Mouse (Mus musculus) embryonic facial prominence, embryonic 10.5 days (tissue): ENCODE data around the gene Nvl. TPM values are rescaled to one million over a fixed set of nuclear protein-coding genes. Genes with fewer than 3 reads are reported as not detected.

Experiments used
- DNase-seq: peaks from one replicate; pipeline ENCODE4 v3.0.0-alpha.2; 2017; ENCODE audit warnings: low spot score
- H3K27ac ChIP-seq: fragments of 300-500 bp; sonication (generic); replicated peaks from 2 replicates; pipeline ENCODE4 v1.5.1; 2016; ENCODE audit warnings: mild to moderate bottlenecking
- H3K27me3 ChIP-seq: fragments of 300-500 bp; sonication (generic); replicated peaks from 2 replicates; pipeline ENCODE4 v1.6.1; 2016; ENCODE audit warnings: low read depth, mild to moderate bottlenecking; ENCODE audit not compliant: poor library complexity, severe bottlenecking
- H3K36me3 ChIP-seq: fragments of 300-500 bp; sonication (generic); replicated peaks from 2 replicates; pipeline ENCODE4 v1.6.1; 2016; ENCODE audit warnings: mild to moderate bottlenecking, moderate library complexity
- H3K4me1 ChIP-seq: fragments of 300-500 bp; sonication (generic); 2 replicates; pipeline ENCODE4 v1.6.1; 2016
- H3K4me3 ChIP-seq: fragments of 300-500 bp; sonication (generic); 2 replicates; pipeline ENCODE4 v1.5.1; 2016; ENCODE audit warnings: mild to moderate bottlenecking, moderate library complexity
- H3K9me3 ChIP-seq: fragments of 300-500 bp; sonication (generic); 2 replicates; pipeline ENCODE4 v1.6.1; 2016; ENCODE audit warnings: mild to moderate bottlenecking
- WGBS: fragments of 180-500 bp; shearing (Covaris S2); methylation state at CpG from one replicate; pipeline ENCODE4 v1.1.7; 2016; 5-methylcytosine and 5-hydroxymethylcytosine counted together
- polyA plus RNA-seq: library from polyadenylated mRNA; unstranded; fragments of >200 nt; fragmentation: Nextera tagmentation; extraction: Ambion mirVana; gene quantifications from 2 replicates; pipeline ENCODE4 v1.2.1, GENCODE M21; 2016

The Nvl gene
- 45.2 and 49.5 TPM in 2 replicates for polyA plus RNA-seq

DNA sequence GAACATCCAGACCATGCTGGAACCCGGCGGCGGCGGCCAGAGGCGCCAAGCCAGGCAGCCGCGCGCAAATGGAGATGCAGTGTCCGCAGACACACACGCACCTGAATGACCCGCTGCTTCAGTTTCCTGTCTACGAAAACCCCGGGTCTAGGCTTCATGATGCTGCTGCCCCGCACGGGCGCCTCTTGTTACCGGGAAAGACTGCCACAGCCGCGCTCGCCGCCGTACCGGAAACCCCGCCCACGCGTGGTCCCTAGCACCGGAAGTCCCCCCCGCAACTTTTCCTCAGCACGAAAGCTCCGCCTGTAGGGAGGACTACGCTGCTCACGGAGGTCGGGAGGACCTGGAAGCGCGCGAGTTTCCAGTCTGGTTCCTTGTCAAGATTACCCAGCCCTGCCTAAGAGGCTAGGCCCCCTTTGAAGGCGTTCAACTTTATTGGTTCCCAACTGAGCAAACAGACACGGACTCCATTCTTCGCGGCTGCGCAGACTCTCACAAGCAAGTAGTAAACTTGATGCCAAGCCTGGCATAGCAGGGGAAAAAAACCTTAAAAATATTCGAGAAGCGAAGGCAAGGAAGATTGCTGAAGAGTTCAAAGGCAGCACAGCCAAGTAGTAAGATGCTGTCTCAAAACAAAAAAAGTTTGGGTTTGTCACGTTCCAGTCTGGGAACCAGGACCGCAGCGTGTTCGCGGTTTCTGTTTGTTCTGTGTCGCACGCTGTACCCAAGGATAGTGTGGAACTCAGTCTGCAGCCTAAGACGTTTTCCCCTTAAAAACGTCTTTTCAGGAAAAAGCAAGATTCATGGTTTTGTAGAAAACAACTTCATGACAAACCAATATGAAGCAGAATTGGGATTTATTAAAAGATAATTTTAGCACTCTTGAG lies at the start of gene Nvl, which contains the start of gene Cnih4:
Gene Nvl, minus strand, starts transcription at position 255 of the 887 bp plus-strand sequence.
Gene Cnih4, plus strand, starts transcription at position 744 of the 887 bp plus-strand sequence.
- no peaks in the 10 kb centered on the region for H3K9me3 ChIP-seq
- H3K27me3 ChIP-seq, result no peaks in the 10 kb centered on the region
- peak within 1 kb of the TSS; percentile 79 for H3K4me3 ChIP-seq
- peak; percentile 96 for DNase-seq
- WGBS, result under 1% methylated on average over 52 of the region's 52 CpGs
- H3K27ac ChIP-seq, result peak within 1 kb of the TSS; percentile 88
- H3K36me3 ChIP-seq, result peaks cover 30% of the 10 kb centered on the region
- peaks cover 24% of the 10 kb centered on the region for H3K4me1 ChIP-seq

DNA sequence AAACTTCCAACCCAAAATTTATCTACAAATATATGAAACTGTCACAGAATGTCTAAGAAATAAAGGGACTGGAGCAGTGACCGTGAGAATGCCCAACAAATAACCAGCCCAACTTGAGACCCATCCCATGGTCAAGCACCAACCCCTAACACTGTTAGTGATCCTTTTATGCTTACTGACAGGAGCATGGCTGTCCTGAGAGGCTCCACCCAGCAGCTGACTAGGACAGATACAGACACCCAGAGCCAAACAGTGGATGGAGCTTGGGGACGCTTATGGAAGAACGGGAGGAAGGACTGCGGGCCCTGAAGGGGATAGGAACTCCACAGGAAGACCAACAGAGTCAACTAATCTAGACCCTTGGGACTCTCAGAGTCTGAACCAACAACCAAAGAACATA lies 44.9 kb upstream of the Nvl start:
- H3K4me1 ChIP-seq, result no peaks in the 10 kb centered on the region
- no peaks in the 10 kb centered on the region for H3K9me3 ChIP-seq
- 89% methylated on average over 4 of the region's 4 CpGs for WGBS
- H3K4me3 ChIP-seq, result no peak overlapping the region
- H3K27me3 ChIP-seq, result no peaks in the 10 kb centered on the region
- H3K27ac ChIP-seq, result no peak overlapping the region
- H3K36me3 ChIP-seq, result peaks cover 99% of the 10 kb centered on the region
- no peak for DNase-seq

- no peak overlapping the region for H3K4me3 ChIP-seq
- 83% methylated on average over 8 of the region's 8 CpGs for WGBS
- 0 out of 2 replicates have a peak, but pooled peaks cover 3% of the 10 kb centered on the region for H3K4me1 ChIP-seq
- DNase-seq, result no peak
- H3K27me3 ChIP-seq, result no peaks in the 10 kb centered on the region
- H3K9me3 ChIP-seq, result no peaks in the 10 kb centered on the region
- no peak overlapping the region for H3K27ac ChIP-seq
- H3K36me3 ChIP-seq, result peaks cover 85% of the 10 kb centered on the region
Measured at GRCm38 (mm10) chr1:181170210-181170609, 26.2 kb upstream of the Nvl start.

DNA sequence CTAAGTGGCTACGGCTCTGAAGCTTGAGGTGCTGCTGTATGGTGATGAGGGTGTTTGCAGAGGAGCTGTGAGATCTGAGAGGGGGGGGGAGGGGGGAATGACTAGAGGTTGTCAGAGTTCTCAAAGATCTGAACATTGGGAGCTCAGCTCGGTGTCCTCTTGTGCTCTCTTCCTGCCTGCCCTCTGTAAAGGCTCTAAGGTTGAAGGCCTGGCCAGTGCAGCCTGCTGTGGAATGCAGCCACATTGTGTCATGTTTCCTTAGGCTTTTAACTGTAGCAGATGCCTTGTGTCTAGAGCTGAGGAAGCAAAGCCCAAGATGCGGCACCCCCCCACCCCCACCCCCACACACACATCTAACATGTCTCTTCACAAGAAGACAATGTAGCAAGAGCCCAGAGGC lies 24.4 kb upstream of the Nvl start:
- peaks cover 92% of the 10 kb centered on the region for H3K36me3 ChIP-seq
- no peaks in the 10 kb centered on the region for H3K9me3 ChIP-seq
- H3K27me3 ChIP-seq, result no peaks in the 10 kb centered on the region
- no peak overlapping the region for H3K4me3 ChIP-seq
- WGBS, result 84% methylated on average over 3 of the region's 3 CpGs
- H3K4me1 ChIP-seq, result 0 out of 2 replicates have a peak, but pooled peaks cover 3% of the 10 kb centered on the region
- H3K27ac ChIP-seq, result no peak overlapping the region
- no peak for DNase-seq

- 84% methylated on average over 2 of the region's 2 CpGs for WGBS
- Histone ChIP-seq H3K4me1 (0 out of 2 replicates have a peak, but pooled peaks cover 3% of the 10 kb centered on the region), H3K27me3 (no peaks in the 10 kb centered on the region), H3K36me3 (peaks cover 95% of the 10 kb centered on the region), H3K4me3 (no peak overlapping the region), H3K27ac (no peak overlapping the region), H3K9me3 (no peaks in the 10 kb centered on the region)
- no peak for DNase-seq
Measured at GRCm38 (mm10) chr1:181167816-181168215, 23.8 kb upstream of the Nvl start.

DNA sequence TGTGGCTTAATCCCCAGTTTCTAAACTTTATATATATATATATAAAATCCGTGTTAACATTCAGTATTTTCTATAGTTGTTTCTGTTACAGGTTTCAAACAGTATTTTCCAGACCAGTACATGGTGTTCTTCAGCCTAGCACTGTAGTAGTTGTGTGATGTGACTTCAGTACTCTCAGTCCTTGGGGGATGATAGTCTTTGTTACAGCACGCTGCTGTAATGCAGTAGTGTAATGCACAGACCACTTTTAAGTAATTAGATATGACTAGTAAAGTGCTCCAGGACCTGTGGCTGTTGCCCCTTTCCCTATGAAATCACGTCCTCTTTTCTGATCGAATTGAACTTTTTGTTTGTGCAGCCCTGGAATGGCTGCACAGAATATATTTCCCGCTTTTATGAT lies 7.5 kb upstream of the Nvl start:
- Histone ChIP-seq H3K27ac (peak overlapping the region; percentile 95), H3K36me3 (peaks cover 32% of the 10 kb centered on the region), H3K4me1 (peaks cover 12% of the 10 kb centered on the region), H3K4me3 (peak overlapping the region; percentile 98), H3K9me3 (no peaks in the 10 kb centered on the region), H3K27me3 (no peaks in the 10 kb centered on the region)
- no peak for DNase-seq
- 37% methylated on average over 5 of the region's 5 CpGs for WGBS

DNA sequence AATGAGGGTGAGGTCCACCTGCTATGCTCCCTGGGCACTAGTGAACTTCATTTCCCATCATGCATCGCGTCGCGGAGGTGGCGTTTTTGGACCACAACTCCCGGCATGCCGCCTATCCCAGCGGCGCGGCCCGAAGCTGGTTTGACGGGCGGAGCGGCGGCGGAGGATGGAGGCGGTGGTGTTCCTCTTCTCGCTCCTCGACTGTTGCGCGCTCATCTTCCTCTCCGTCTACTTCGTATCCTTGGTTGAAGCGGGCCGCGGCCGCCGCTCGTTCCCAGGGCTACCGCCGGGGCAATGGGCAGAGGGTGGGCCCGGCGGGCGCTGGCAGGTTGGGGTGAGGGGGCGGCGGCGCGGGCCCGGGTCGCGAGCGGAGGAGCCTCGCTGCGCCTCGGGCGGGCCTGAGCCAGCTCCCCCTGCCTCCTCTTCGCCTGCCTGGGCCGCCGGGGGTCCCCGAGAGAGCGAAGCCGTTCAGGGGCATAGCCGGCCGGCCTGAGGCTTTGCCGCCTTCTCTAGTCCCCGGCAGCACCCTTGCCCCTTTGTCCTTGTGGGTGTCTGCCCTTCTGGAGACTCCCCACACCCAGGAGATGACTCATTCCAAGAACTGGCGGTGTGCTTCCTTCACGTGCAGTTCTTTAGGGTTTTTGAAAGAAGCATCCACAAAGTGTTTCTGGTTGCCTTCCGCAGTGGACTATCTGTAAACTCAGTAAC lies 7.0 kb upstream of the Nvl start:
- H3K9me3 ChIP-seq, result no peaks in the 10 kb centered on the region
- peak; percentile 91 for DNase-seq
- under 1% methylated on average over 59 of the region's 59 CpGs for WGBS
- H3K27me3 ChIP-seq, result no peaks in the 10 kb centered on the region
- peaks cover 28% of the 10 kb centered on the region for H3K36me3 ChIP-seq
- peak overlapping the region; percentile 95 for H3K27ac ChIP-seq
- H3K4me1 ChIP-seq, result peaks cover 15% of the 10 kb centered on the region
- peak overlapping the region; percentile 98 for H3K4me3 ChIP-seq

GRCm38 (mm10) chr1:181150431-181150826 lies 6.4 kb upstream of the Nvl start:
- Histone ChIP-seq H3K36me3 (peaks cover 22% of the 10 kb centered on the region), H3K27me3 (no peaks in the 10 kb centered on the region), H3K4me1 (peaks cover 21% of the 10 kb centered on the region), H3K9me3 (no peaks in the 10 kb centered on the region), H3K27ac (0 out of 2 replicates have a peak overlapping the region, but pooled peaks have one; percentile 95), H3K4me3 (peak overlapping the region; percentile 98)
- DNase-seq, result no peak
- 74% methylated on average over 3 of the region's 3 CpGs for WGBS

DNA sequence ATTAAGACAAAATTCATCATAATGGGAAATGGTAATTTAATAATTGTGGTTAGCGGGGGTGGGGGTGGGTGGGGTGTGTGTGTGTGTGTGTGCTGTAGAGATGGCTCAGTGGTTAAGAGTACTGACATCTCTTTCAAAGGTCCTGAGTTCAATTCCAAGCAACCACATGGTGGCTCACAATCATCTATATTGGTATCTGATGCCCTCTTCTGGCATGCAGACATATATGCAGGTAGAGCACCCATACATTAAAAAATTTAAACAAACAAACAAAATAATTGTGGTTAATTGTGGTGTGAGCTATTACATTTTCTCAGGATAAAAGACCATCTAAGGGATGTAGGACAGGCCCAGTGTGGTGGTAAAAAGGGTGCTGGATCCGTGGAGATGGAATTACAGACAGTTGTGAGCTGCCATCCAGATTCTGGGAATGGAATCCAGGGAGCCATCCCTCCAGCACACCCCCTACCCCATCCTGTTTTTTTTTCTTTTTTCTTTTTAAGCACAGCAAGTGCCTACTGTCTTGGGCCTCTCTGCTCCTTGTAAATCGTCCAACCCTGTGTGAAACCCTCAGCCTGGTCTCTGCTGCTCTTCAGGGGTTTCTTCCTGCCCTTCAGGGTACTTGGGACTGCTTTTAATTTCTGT lies 5.5 kb upstream of the Nvl start:
- H3K9me3 ChIP-seq, result no peaks in the 10 kb centered on the region
- no peak for DNase-seq
- peaks cover 27% of the 10 kb centered on the region for H3K4me1 ChIP-seq
- no peak overlapping the region for H3K27ac ChIP-seq
- H3K27me3 ChIP-seq, result no peaks in the 10 kb centered on the region
- H3K36me3 ChIP-seq, result peaks cover 13% of the 10 kb centered on the region
- no peak overlapping the region for H3K4me3 ChIP-seq
- WGBS, result 81% methylated on average over 3 of the region's 3 CpGs

DNA sequence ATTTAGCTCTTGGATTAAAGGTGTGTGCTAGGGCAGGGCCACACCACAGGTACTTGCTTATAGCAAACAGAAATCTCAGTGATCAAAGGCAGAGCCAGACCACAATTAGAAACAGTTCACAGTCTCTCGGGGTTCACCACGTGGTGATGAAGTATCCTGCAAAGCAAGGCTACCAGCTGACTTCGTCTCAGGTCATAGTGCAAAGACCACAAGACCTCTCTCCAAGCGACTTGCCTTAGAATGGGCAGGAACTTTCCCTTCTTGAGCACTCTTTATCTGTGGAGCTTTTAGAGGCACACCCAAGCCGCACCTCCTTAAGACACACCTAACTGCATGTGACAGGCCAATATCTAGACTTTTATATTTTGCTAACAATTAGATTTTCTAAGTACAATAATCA lies 4.5 kb upstream of the Nvl start:
- no peak for DNase-seq
- H3K4me1 ChIP-seq, result peaks cover 27% of the 10 kb centered on the region
- 61% methylated on average over 5 of the region's 5 CpGs for WGBS

GRCm38 (mm10) chr1:181146187-181146586 lies 2.2 kb upstream of the Nvl start:
- peaks cover 10% of the 10 kb centered on the region for H3K36me3 ChIP-seq
- DNase-seq, result no peak
- H3K27ac ChIP-seq, result no peak overlapping the region
- WGBS, result 88% methylated on average over 2 of the region's 2 CpGs
- no peaks in the 10 kb centered on the region for H3K27me3 ChIP-seq
- no peaks in the 10 kb centered on the region for H3K9me3 ChIP-seq
- peaks cover 24% of the 10 kb centered on the region for H3K4me1 ChIP-seq
- H3K4me3 ChIP-seq, result peak overlapping the region; percentile 79; the same call in 1 of the 2 replicates

More for the DNA sequence above, 4.5 kb upstream of the Nvl start:
- Histone ChIP-seq H3K27me3 (no peaks in the 10 kb centered on the region), H3K4me3 (no peak overlapping the region), H3K27ac (no peak overlapping the region), H3K9me3 (no peaks in the 10 kb centered on the region), H3K36me3 (peaks cover 3% of the 10 kb centered on the region; the same call in 1 of the 2 replicates)

DNA sequence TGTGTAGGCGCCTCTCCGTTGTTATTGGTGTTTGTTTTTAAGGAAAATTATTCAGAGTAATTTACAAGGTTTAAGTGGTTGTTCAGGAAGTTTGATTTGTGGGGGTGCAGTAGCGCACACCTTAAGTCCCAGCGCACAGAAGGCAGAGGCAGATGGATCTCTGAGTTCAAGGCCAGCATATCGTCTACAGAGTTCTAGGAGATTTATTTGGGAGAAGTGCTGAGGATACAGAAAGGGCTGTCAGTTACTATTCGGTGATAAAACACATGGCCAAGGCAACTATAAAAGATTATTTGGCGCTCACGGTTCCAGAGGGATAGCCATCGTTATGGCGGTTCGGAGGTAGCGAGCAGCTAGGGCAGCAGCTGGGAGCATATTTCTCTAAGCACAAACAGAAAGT lies 962 bp upstream of the Nvl start:
- H3K27me3 ChIP-seq, result no peaks in the 10 kb centered on the region
- H3K4me1 ChIP-seq, result peaks cover 24% of the 10 kb centered on the region
- 20% methylated on average over 12 of the region's 12 CpGs for WGBS
- H3K4me3 ChIP-seq, result peak overlapping the region; percentile 79
- no peak for DNase-seq
- peak overlapping the region; percentile 88 for H3K27ac ChIP-seq
- peaks cover 22% of the 10 kb centered on the region for H3K36me3 ChIP-seq
- H3K9me3 ChIP-seq, result no peaks in the 10 kb centered on the region
